Mouse (Mus musculus): ENCODE results near the gene Hand2.

Hand2 gene

GRCm38 (mm10) chr8:57342386-57343090 lies 21.8 kb downstream of the Hand2 start:
- no peak for DNase-seq (ENCODE audit: low read depth, low spot score)

- DNase-seq (ENCODE audit: low read depth, low spot score): no peak
These were observed 23.0 kb downstream of the Hand2 start for GRCm38 (mm10) chr8:57343731-57344315.

GRCm38 (mm10) chr8:57344956-57345870 lies 24.4 kb downstream of the Hand2 start:
- no peak for DNase-seq (ENCODE audit: low read depth, low spot score)

DNA sequence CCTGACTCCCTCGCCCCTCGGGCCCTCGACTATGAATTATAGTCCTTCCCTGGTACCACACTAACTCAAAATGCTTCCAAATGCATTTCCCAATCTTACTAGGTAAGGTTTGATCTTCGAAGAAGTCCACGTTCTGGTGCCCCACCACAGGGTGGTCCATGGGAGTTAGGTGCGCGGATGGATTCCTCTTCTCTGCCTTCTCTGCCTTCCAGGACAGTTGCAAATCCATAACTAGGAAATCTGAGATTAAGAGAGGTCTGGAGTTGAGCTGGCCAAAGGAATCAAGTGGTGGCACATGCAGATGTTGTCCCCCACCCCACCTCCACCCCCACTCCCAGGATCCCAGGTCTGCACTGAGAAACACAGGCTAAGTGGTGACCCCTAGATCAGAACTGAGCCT lies 25.6 kb downstream of the Hand2 start:
- no peak for DNase-seq (ENCODE audit: low read depth, low spot score)

DNA sequence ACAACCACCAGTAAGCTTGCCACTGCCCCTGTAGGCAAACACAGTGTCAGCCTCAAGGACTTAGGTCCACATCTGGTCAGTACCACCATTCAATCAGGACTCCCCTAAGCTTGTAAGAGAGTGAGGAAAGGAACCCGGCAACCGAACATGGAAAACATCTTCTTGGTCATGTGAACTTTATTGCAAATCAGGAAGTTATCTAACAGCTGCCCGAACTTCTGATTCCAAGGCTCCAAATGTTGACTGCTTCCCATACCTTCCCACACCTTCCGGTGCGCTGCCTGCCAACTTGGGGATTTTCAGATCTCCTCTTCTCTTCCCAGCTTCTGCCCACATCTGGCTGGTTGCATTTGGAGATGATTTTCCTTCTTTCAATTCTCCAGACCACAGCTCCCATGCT lies 26.4 kb downstream of the Hand2 start:
- DNase-seq (ENCODE audit: low read depth, low spot score): no peak

- no peak for DNase-seq (ENCODE audit: low read depth, low spot score)
These were observed 27.5 kb downstream of the Hand2 start for GRCm38 (mm10) chr8:57348251-57348650.

GRCm38 (mm10) chr8:57348866-57349520 lies 28.2 kb downstream of the Hand2 start:
- DNase-seq (ENCODE audit: low read depth, low spot score): no peak

GRCm38 (mm10) chr8:57351861-57352260 lies 31.1 kb downstream of the Hand2 start:
- DNase-seq (ENCODE audit: low read depth, low spot score): no peak

- DNase-seq (ENCODE audit: low read depth, low spot score): no peak
These were observed 32.8 kb downstream of the Hand2 start for GRCm38 (mm10) chr8:57353346-57354305.

- DNase-seq (ENCODE audit: low read depth, low spot score): no peak
These were observed 34.1 kb downstream of the Hand2 start for GRCm38 (mm10) chr8:57354876-57355275.

DNA sequence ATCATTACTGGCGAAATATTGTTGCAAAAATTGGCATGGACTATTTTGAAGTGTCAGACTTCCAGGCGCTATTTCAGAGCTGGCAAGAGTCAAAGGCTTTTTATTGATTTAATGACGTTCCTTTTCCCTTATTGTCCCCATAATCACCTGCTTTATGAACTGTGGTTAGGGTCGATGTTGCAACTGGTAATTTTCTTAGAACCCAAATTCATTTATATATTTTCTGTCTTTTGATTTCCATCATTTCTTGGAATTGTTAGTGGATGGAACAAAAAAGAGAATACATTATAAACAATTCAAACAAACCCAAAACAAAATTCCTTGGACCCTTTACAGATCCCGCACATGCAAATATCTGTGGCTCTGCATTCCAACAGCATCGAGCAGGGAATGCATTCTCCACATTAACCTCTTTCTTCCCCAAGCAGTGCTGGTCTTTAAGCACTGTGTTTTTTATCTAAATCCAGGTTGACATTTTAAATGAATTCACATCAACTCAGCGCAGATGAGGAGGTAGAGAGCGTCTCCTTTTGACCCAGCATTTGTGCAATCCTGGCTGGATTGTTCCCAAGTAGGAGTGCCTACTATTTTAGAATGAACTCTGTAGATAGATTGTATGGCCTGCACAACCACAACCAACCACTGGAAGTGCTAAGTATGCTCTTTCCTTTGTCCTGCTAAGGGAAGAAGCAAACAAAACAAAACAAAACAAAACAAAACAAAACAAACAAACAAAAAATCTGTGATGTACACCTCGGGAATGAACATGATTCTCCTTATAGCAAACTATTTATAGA lies 35.9 kb downstream of the Hand2 start:
- DNase-seq (ENCODE audit: low read depth, low spot score): no peak

- DNase-seq (ENCODE audit: low read depth, low spot score): no peak
These were observed 39.7 kb downstream of the Hand2 start for GRCm38 (mm10) chr8:57360493-57360892.

GRCm38 (mm10) chr8:57361003-57361805 lies 40.4 kb downstream of the Hand2 start:
- peak; percentile 76 for DNase-seq (ENCODE audit: low read depth, low spot score)

DNA sequence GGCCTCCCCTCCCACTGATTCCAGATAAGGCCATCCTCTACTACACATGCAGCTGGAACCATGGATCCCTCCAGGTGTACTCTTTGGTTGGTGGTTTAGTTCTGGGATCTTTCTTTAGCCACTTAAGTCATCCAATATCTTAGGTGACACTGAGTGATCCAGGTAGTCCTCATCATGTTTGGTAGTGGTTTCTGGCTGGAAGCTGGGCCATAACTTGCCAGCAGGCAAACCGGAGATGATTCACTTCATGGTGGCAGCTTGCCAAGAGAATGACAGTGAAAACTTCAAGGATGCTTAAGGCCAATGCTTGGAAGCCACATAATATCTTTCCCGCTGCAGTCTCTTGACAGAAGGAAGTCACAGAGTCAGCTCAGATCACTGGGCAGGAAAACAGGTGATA lies 42.1 kb downstream of the Hand2 start:
- DNase-seq (ENCODE audit: low read depth, low spot score): peak; percentile 78

GRCm38 (mm10) chr8:57374044-57374443 lies 53.3 kb downstream of the Hand2 start:
- DNase-seq (ENCODE audit: low read depth, low spot score): peak; percentile 19
